8 mouse cellular contexts compared by ENCODE assay signal in the genomic region with DNA sequence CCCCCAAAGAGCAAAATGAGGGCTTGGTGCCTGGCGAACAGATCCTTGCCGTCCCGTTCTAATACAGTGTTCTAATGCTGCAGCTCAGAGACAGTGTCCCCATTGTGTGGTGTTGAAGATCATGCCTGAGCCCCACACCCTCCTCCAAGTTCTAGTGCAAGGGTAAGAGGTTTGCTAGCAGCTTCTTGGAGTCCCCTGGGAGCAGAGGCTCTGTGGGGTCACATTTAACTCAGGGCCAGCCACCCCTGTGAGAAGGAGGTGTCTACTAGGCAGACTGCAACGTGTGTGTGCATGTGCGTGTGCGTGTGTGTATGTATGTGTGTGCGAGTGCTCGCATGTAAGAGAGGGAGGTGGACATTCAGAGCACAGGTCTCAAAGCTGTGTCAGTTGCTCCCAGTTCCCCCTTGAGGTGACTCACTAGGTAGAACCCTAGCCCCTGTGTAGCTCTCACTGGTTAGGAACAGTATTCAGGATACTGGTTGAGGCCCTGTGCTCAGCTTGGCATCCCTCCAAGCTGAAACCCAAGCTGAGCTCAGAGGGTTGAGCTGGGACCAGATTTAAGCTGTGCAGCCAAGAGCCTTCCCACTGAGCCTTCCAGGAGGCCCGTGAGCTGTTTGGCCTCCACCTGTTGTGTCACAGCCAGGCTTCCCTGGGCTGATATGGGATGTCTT. TPM values are rescaled to one million over a fixed set of nuclear protein-coding genes. Genes with fewer than 3 reads are reported as not detected.
DNase-seq lines count a peak whose midpoint lies in the region; ATAC-seq and TF ChIP-seq lines count a peak whose summit lies in the region.

No protein-coding gene starts in this region.

- no peak for ATAC-seq in hindbrain, embryonic 15.5 days (ENCODE audit: low FRiP score, low read depth)
- ATAC-seq in midbrain, embryonic 16.5 days = 0 out of 2 replicates have a peak, but pooled peaks have one; percentile 1

- TF ChIP-seq POLR2A in cortical plate, adult 2 months (IDR thresholded peaks at IDR 0.05; ENCODE audit: extremely low read depth, insufficient read depth, low read length) = no peak

- peak overlapping the region; percentile 82 for H3K9ac ChIP-seq in hindbrain, embryonic 15.5 days
- H3K9ac ChIP-seq in midbrain, embryonic 16.5 days (ENCODE audit: low read depth, low read length) = peak overlapping the region; percentile 99

- peaks cover 7% of the 10 kb centered on the region for H3K4me1 ChIP-seq in cortical plate, adult 2 months (ENCODE audit: control insufficient read depth, insufficient read depth, low read length)
- H3K4me1 ChIP-seq in hindbrain, embryonic 15.5 days (replicated peaks) = peaks cover 61% of the 10 kb centered on the region
- peaks cover 52% of the 10 kb centered on the region for H3K4me1 ChIP-seq in midbrain, embryonic 16.5 days (ENCODE audit: control insufficient read depth, insufficient read depth, low read length)

- H3K4me3 ChIP-seq in left cerebral cortex, adult 2 months = peak overlapping the region; percentile 69
- H3K4me3 ChIP-seq in cortical plate, adult 2 months (ENCODE audit: insufficient read depth, low read length) = peak overlapping the region; percentile 80
- H3K4me3 ChIP-seq in hindbrain, embryonic 15.5 days = peak overlapping the region; percentile 63
- peak overlapping the region; percentile 78 for H3K4me3 ChIP-seq in midbrain, embryonic 16.5 days (ENCODE audit: low read depth, low read length)

- H3K4me2 ChIP-seq in hindbrain, embryonic 15.5 days = peak overlapping the region; percentile 87
- peak overlapping the region; percentile 73 for H3K4me2 ChIP-seq in midbrain, embryonic 16.5 days (ENCODE audit: low read length)

- no peak for DNase-seq in left cerebral cortex, adult 2 months (ENCODE audit: extremely low spot score in 1 of 2, low spot score in 2 of 2)
- no peak for DNase-seq in left cerebral cortex, postnatal 4 days
- no peak for DNase-seq in ovary, adult 18-20 months (ENCODE audit: low spot score)
- no peak for DNase-seq in spleen, postnatal 14 days (ENCODE audit: low spot score in 2 of 2)
- no peak for DNase-seq in right cerebral cortex, adult 18-20 months

- H3K36me3 ChIP-seq in hindbrain, embryonic 15.5 days = no peaks in the 10 kb centered on the region
- no peaks in the 10 kb centered on the region; the same call in 1 of the 2 replicates for H3K36me3 ChIP-seq in midbrain, embryonic 16.5 days (ENCODE audit: control insufficient read depth, insufficient read depth, low read length)

- no peaks in the 10 kb centered on the region for H3K27me3 ChIP-seq in hindbrain, embryonic 15.5 days
- H3K27me3 ChIP-seq in midbrain, embryonic 16.5 days (ENCODE audit: control insufficient read depth, insufficient read depth, low read depth, low read length) = no peaks in the 10 kb centered on the region

- TF ChIP-seq CTCF in left cerebral cortex, adult 2 months (IDR thresholded peaks at IDR 0.05) = no peak
- TF ChIP-seq CTCF in cortical plate, adult 2 months (IDR thresholded peaks at IDR 0.05; ENCODE audit: extremely low read depth, insufficient read depth, low read length) = no peak

- H3K27ac ChIP-seq in left cerebral cortex, adult 2 months = peak overlapping the region; percentile 95
- no peak overlapping the region for H3K27ac ChIP-seq in cortical plate, adult 2 months (ENCODE audit: insufficient read depth, low read length)
- peak overlapping the region; percentile 91 for H3K27ac ChIP-seq in hindbrain, embryonic 15.5 days (replicated peaks)
- H3K27ac ChIP-seq in midbrain, embryonic 16.5 days (ENCODE audit: low read length) = peak overlapping the region; percentile 98

- no peaks in the 10 kb centered on the region for H3K9me3 ChIP-seq in hindbrain, embryonic 15.5 days
- H3K9me3 ChIP-seq in midbrain, embryonic 16.5 days (replicated peaks; ENCODE audit: control insufficient read depth, low read length, poor library complexity, severe bottlenecking) = no peaks in the 10 kb centered on the region

- 39% methylated on average over 9 of the region's 9 CpGs for WGBS in hindbrain, embryonic 15.5 days
- 45% methylated on average over 9 of the region's 9 CpGs for WGBS in midbrain, embryonic 16.5 days

- intact Hi-C loops in left cerebral cortex, adult 2 months (cut with DNase I) = loop anchor here (5.0 kb wide), 1 partner anchor 71 kb away; a partner anchor contains a TSS
- intact Hi-C loops in left cerebral cortex, postnatal 4 days (cut with DNase I) = no loop called here

RNA-seq across cellular contexts. Expression of a gene that starts 1.4 kb away (rescaled TPM):
- total RNA-seq in left cerebral cortex, adult 2 months (2021) = 10 to 100 TPM; 51.5 to 55.9 TPM
- total RNA-seq in left cerebral cortex, postnatal 4 days (2021) = 100 to 1,000 TPM; 179 to 190 TPM
- polyA plus RNA-seq in cortical plate, adult 2 months (2012; rRNA removed) = 45.3 and 49.2 TPM in 2 replicates
- 177 and 199 TPM in 2 replicates for polyA plus RNA-seq in hindbrain, embryonic 15.5 days (2015; fragmentation: Nextera tagmentation; extraction: Ambion mirVana)
- 182 and 188 TPM in 2 replicates for polyA plus RNA-seq in midbrain, embryonic 16.5 days (2015; fragmentation: Nextera tagmentation; extraction: Ambion mirVana)

RNA-seq across cellular contexts. Expression of a gene that starts 22.4 kb away (rescaled TPM):
- total RNA-seq in left cerebral cortex, adult 2 months (2021) = 1 to 10 TPM in 1 of 2 experiments, under 1 TPM in 1; 0.79 to 2.4 TPM
- 1 to 10 TPM; 1.9 TPM for total RNA-seq in left cerebral cortex, postnatal 4 days (2021)
- polyA plus RNA-seq in cortical plate, adult 2 months (2012; rRNA removed) = 0.85 and 2.2 TPM in 2 replicates
- 0.16 and 0.25 TPM in 2 replicates for polyA plus RNA-seq in hindbrain, embryonic 15.5 days (2015; fragmentation: Nextera tagmentation; extraction: Ambion mirVana)
- polyA plus RNA-seq in midbrain, embryonic 16.5 days (2015; fragmentation: Nextera tagmentation; extraction: Ambion mirVana) = 0.21 and 0.29 TPM in 2 replicates

RNA-seq across cellular contexts. Expression of a gene that starts 35.2 kb away (rescaled TPM):
- 10 to 100 TPM; 26.7 to 28.9 TPM for total RNA-seq in left cerebral cortex, adult 2 months (2021)
- total RNA-seq in left cerebral cortex, postnatal 4 days (2021) = 10 to 100 TPM; 23.3 to 25.8 TPM
- polyA plus RNA-seq in cortical plate, adult 2 months (2012; rRNA removed) = 37.9 and 38.0 TPM in 2 replicates
- 28.3 and 32.6 TPM in 2 replicates for polyA plus RNA-seq in hindbrain, embryonic 15.5 days (2015; fragmentation: Nextera tagmentation; extraction: Ambion mirVana)
- 24.7 and 27.2 TPM in 2 replicates for polyA plus RNA-seq in midbrain, embryonic 16.5 days (2015; fragmentation: Nextera tagmentation; extraction: Ambion mirVana)

RNA-seq across cellular contexts. Expression of a gene that starts 44.0 kb away (rescaled TPM):
- 1 to 10 TPM; 3.0 to 3.7 TPM for total RNA-seq in left cerebral cortex, adult 2 months (2021)
- 1 to 10 TPM; 1.1 to 1.4 TPM for total RNA-seq in left cerebral cortex, postnatal 4 days (2021)
- 5.2 and 5.3 TPM in 2 replicates for polyA plus RNA-seq in cortical plate, adult 2 months (2012; rRNA removed)
- 1.5 and 3.2 TPM in 2 replicates for polyA plus RNA-seq in hindbrain, embryonic 15.5 days (2015; fragmentation: Nextera tagmentation; extraction: Ambion mirVana)
- polyA plus RNA-seq in midbrain, embryonic 16.5 days (2015; fragmentation: Nextera tagmentation; extraction: Ambion mirVana) = 1.0 and 2.7 TPM in 2 replicates
